Mouse (Mus musculus) urinary bladder, postnatal 14 days (tissue): ENCODE results near the gene Fat2.

Experiments used
- DNase-seq: peaks from one replicate; pipeline ENCODE4 v3.0.0; 2021; ENCODE audit warnings: low spot score

Gene Fat2

GRCm38 (mm10) chr11:55336101-55336891 lies at the start of gene Fat2:
TSS of gene Fat2 (minus strand) at chr11:55336564.
- no peak for DNase-seq

- peak; percentile 55 for DNase-seq
Measured at GRCm38 (mm10) chr11:55383463-55384045, 47.2 kb upstream of the Fat2 start.

GRCm38 (mm10) chr11:55380908-55381307 lies 44.5 kb upstream of the Fat2 start:
- no peak for DNase-seq

- DNase-seq: peak; percentile 65
Measured at GRCm38 (mm10) chr11:55378371-55378770, 42.0 kb upstream of the Fat2 start.

GRCm38 (mm10) chr11:55373838-55374237 lies 37.5 kb upstream of the Fat2 start:
- no peak for DNase-seq

GRCm38 (mm10) chr11:55373373-55373772 lies 37.0 kb upstream of the Fat2 start:
- no peak for DNase-seq

GRCm38 (mm10) chr11:55372001-55372400 lies 35.6 kb upstream of the Fat2 start:
- DNase-seq: no peak

GRCm38 (mm10) chr11:55369093-55369471 lies 32.7 kb upstream of the Fat2 start:
- DNase-seq: no peak

GRCm38 (mm10) chr11:55368388-55369092 lies 32.2 kb upstream of the Fat2 start:
- DNase-seq: no peak

- DNase-seq: no peak
Measured at GRCm38 (mm10) chr11:55367783-55368182, 31.4 kb upstream of the Fat2 start.

- DNase-seq: no peak
Measured at GRCm38 (mm10) chr11:55365840-55366239, 29.5 kb upstream of the Fat2 start.

GRCm38 (mm10) chr11:55365242-55365641 lies 28.9 kb upstream of the Fat2 start:
- DNase-seq: no peak

GRCm38 (mm10) chr11:55364662-55365061 lies 28.3 kb upstream of the Fat2 start:
- DNase-seq: no peak

GRCm38 (mm10) chr11:55358094-55358783 lies 21.9 kb upstream of the Fat2 start:
- DNase-seq: no peak

GRCm38 (mm10) chr11:55356846-55357245 lies 20.5 kb upstream of the Fat2 start:
- no peak for DNase-seq

GRCm38 (mm10) chr11:55341961-55342371 lies 5.6 kb upstream of the Fat2 start:
- DNase-seq: no peak

GRCm38 (mm10) chr11:55340789-55341188 lies 4.4 kb upstream of the Fat2 start:
- no peak for DNase-seq

GRCm38 (mm10) chr11:55337032-55337769 lies 837 bp upstream of the Fat2 start:
- no peak for DNase-seq

- no peak for DNase-seq
Measured at GRCm38 (mm10) chr11:55335314-55336076, 869 bp downstream of the Fat2 start.

- DNase-seq: no peak
Measured at GRCm38 (mm10) chr11:55334545-55334944, 1.8 kb downstream of the Fat2 start.

GRCm38 (mm10) chr11:55334063-55334462 lies 2.3 kb downstream of the Fat2 start:
- no peak for DNase-seq
